Mouse (Mus musculus): Measurements from ENCODE around the gene Cux2.

DNA sequence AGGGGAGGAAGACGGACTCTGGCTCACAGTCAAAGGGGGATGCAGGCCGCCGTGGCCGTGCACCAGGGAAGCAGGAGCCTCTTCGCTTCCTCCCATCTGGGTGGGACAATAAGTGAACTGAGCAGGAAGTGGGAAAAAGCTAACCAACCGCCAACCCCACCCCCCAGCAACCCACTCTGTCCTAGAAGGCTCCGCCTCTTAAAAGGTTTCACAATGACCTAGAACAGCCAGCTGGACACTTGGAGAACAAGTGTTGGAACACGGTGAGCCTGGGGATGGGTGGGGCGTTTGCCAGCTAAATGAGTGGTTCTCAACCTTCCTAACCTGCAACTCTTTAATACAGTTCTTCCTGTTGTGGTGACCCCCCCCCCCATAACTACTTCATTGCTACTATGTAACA, 23.1 kb downstream of the Cux2 start:
- no peak for TF ChIP-seq POLR2A (IDR thresholded peaks at IDR 0.05; ENCODE audit: low read depth, low read length)
- no peak for TF ChIP-seq CTCF (IDR thresholded peaks at IDR 0.05; ENCODE audit: extremely low read depth, insufficient read depth, insufficient read length, insufficient replicate concordance)

Measured in spleen, adult 2 months (tissue).